Mouse (Mus musculus): ENCODE data around the gene Ppp1r12b. TPM values are rescaled to one million over a fixed set of nuclear protein-coding genes. Genes with fewer than 3 reads are reported as not detected.
A peak's percentile ranks its signal among the peaks of the same experiment; 100 is the strongest.

Gene Ppp1r12b
- total and polyA plus RNA-seq, 2 experiments, result 2.2 to 5.0 TPM

DNA sequence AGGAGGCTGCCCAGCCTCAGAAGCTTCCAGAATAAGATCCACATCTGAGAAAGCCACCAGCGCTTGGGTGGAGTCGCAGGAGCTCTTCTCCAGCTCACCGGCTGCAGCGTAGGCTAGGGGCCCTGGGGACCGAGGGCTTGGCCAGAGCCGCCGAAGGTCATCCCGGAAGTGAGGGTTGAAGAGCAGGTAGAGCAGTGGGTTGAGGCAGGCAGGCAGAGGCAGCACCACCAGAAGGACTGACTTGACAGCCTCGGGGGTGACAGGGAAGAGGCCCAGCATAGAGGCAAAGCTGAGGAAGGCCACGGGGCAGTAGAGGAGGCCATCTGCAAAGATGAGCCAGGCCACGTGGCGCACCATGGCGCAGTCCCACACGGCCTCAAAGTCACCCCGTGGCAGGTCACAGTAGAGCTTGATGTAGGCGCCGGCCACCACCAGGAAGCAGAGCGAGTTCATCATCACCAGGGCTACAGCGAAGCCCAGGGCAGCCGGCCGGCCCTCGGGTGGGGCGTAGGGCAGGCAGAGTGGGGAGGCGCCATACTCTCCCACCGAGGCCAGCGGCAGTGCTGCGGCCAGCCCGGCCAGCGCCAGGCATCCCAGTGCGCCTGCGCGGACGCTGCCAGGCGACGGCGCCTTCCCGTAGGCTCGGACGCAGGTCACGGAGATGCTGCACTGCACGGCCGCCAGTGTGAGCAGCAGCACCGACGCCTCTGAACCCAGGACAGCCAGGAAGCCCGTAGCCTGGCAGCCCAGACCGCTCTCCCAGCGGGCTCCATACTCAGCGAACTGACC, 31.6 kb upstream of the Ppp1r12b start:
- Histone ChIP-seq H3K36me3 (ENCODE audit: control insufficient read depth, insufficient read depth, low read length) (no peaks in the 10 kb centered on the region), H3K4me1 (ENCODE audit: control insufficient read depth, insufficient read depth, low read length) (no peaks in the 10 kb centered on the region), H3K9ac (ENCODE audit: low read depth, low read length) (0 out of 2 replicates have a peak overlapping the region, but pooled peaks have one; percentile 0), H3K79me2 (ENCODE audit: control insufficient read depth, insufficient read depth, low read length) (no peaks in the 10 kb centered on the region), H3K27me3 (ENCODE audit: control insufficient read depth, insufficient read depth, low read length) (peaks cover 9% of the 10 kb centered on the region), H3K4me3 (ENCODE audit: insufficient read depth, low read depth, low read length) (peak overlapping the region; percentile 30; the same call in 1 of the 2 replicates), H3K27ac (replicated peaks; ENCODE audit: insufficient read depth, low read depth, low read length) (no peak overlapping the region)
- 30% methylated on average over 48 of the region's 48 CpGs for WGBS
- no peak for TF ChIP-seq POLR2A (IDR thresholded peaks at IDR 0.05; ENCODE audit: extremely low read depth, insufficient read depth, low read length)
- TF ChIP-seq CTCF (IDR thresholded peaks at IDR 0.05; ENCODE audit: low read depth, low read length), result no peak
- DNase-seq (ENCODE audit: extremely low read depth, low read depth, low spot score), result no peak

DNA sequence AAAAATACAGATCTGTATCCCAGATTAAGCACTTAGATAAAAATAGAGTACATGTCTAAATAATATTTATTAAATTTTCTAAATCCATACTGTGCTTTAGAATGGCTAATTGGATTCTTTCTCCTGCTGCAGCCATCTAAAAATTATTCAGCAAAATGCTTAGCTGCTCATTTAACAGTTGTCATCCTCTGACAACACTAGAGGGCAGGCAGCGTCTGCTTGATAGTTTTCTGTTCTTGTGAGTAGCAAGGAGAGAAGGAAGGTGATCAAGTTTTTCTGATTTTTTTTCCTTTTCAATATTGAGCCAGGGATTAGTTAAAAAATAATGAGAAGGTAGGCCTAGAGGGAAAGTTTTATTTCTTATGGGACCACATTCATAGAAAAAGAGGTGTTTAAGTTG, 17.2 kb upstream of the Ppp1r12b start:
- no peak for TF ChIP-seq POLR2A (IDR thresholded peaks at IDR 0.05; ENCODE audit: extremely low read depth, insufficient read depth, low read length)
- no peak for TF ChIP-seq CTCF (IDR thresholded peaks at IDR 0.05; ENCODE audit: low read depth, low read length)
- no peak for DNase-seq (ENCODE audit: extremely low read depth, low read depth, low spot score)
- WGBS, result 93% methylated on average over 1 of the region's 1 CpGs
- H3K79me2 ChIP-seq (ENCODE audit: control insufficient read depth, insufficient read depth, low read length), result no peaks in the 10 kb centered on the region
- no peaks in the 10 kb centered on the region for H3K27me3 ChIP-seq (ENCODE audit: control insufficient read depth, insufficient read depth, low read length)
- no peak overlapping the region for H3K9ac ChIP-seq (ENCODE audit: low read depth, low read length)
- H3K27ac ChIP-seq (replicated peaks; ENCODE audit: insufficient read depth, low read depth, low read length), result no peak overlapping the region
- H3K4me3 ChIP-seq (ENCODE audit: insufficient read depth, low read depth, low read length), result no peak overlapping the region
- H3K4me1 ChIP-seq (ENCODE audit: control insufficient read depth, insufficient read depth, low read length), result no peaks in the 10 kb centered on the region
- H3K36me3 ChIP-seq (ENCODE audit: control insufficient read depth, insufficient read depth, low read length), result no peaks in the 10 kb centered on the region

DNA sequence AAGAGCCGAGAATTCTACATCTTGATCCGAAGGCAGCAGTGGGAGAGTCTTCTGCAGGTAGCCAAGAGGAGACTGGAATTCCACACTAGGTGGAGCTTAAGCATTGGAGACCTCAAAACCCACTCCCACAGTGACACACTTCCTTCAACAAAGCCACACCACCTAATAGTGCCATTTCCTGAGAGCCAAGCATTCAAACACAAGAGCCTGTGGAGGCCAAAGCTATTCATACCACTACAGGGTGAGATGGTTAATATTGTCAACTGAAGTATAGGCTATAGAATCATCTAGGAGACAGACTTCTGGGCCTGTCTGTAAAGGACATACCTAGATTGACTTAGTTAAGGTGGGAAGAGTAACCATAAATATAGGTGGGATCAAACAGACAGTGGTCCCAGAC, 9.7 kb upstream of the Ppp1r12b start:
- TF ChIP-seq POLR2A (IDR thresholded peaks at IDR 0.05; ENCODE audit: extremely low read depth, insufficient read depth, low read length) (no peak), CTCF (IDR thresholded peaks at IDR 0.05; ENCODE audit: low read depth, low read length) (no peak)
- H3K27me3 ChIP-seq (ENCODE audit: control insufficient read depth, insufficient read depth, low read length), result no peaks in the 10 kb centered on the region
- no peaks in the 10 kb centered on the region for H3K79me2 ChIP-seq (ENCODE audit: control insufficient read depth, insufficient read depth, low read length)
- DNase-seq (ENCODE audit: extremely low read depth, low read depth, low spot score), result no peak
- no peak overlapping the region for H3K4me3 ChIP-seq (ENCODE audit: insufficient read depth, low read depth, low read length)
- H3K27ac ChIP-seq (replicated peaks; ENCODE audit: insufficient read depth, low read depth, low read length), result no peak overlapping the region
- 97% methylated on average over 2 of the region's 2 CpGs for WGBS
- peaks cover 3% of the 10 kb centered on the region; the same call in 1 of the 2 replicates for H3K4me1 ChIP-seq (ENCODE audit: control insufficient read depth, insufficient read depth, low read length)
- H3K9ac ChIP-seq (ENCODE audit: low read depth, low read length), result no peak overlapping the region
- H3K36me3 ChIP-seq (ENCODE audit: control insufficient read depth, insufficient read depth, low read length), result no peaks in the 10 kb centered on the region

DNA sequence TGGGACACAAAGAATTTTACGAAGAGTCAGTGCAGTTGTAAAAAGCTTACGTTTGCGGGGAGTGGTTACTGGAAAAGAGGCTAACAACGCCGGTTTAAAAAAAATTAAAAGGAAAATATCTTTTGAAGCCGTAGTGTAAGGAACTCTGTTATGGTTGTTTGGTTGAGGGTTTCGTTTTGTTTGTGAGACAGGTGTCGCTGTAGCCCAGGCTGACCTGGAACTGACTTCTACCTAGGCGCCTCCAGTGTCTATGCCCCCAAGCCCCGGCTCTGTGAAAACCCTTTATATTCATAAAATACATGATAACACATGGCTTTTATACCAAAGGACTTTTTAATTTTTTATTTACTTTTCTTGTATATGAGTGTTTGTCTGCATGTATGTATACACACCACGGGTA, 7.1 kb upstream of the Ppp1r12b start:
- peaks cover 3% of the 10 kb centered on the region; the same call in 1 of the 2 replicates for H3K4me1 ChIP-seq (ENCODE audit: control insufficient read depth, insufficient read depth, low read length)
- no peak for TF ChIP-seq POLR2A (IDR thresholded peaks at IDR 0.05; ENCODE audit: extremely low read depth, insufficient read depth, low read length)
- peak; percentile 35 for TF ChIP-seq CTCF (IDR thresholded peaks at IDR 0.05; ENCODE audit: low read depth, low read length)
- H3K9ac ChIP-seq (ENCODE audit: low read depth, low read length), result no peak overlapping the region; the same call in 1 of the 2 replicates
- no peaks in the 10 kb centered on the region for H3K36me3 ChIP-seq (ENCODE audit: control insufficient read depth, insufficient read depth, low read length)
- H3K79me2 ChIP-seq (ENCODE audit: control insufficient read depth, insufficient read depth, low read length), result no peaks in the 10 kb centered on the region
- peak; percentile 50 for DNase-seq (ENCODE audit: extremely low read depth, low read depth, low spot score)
- no peak overlapping the region for H3K27ac ChIP-seq (replicated peaks; ENCODE audit: insufficient read depth, low read depth, low read length)
- H3K27me3 ChIP-seq (ENCODE audit: control insufficient read depth, insufficient read depth, low read length), result no peaks in the 10 kb centered on the region
- under 1% methylated on average over 11 of the region's 11 CpGs for WGBS
- peak overlapping the region; percentile 89 for H3K4me3 ChIP-seq (ENCODE audit: insufficient read depth, low read depth, low read length)

DNA sequence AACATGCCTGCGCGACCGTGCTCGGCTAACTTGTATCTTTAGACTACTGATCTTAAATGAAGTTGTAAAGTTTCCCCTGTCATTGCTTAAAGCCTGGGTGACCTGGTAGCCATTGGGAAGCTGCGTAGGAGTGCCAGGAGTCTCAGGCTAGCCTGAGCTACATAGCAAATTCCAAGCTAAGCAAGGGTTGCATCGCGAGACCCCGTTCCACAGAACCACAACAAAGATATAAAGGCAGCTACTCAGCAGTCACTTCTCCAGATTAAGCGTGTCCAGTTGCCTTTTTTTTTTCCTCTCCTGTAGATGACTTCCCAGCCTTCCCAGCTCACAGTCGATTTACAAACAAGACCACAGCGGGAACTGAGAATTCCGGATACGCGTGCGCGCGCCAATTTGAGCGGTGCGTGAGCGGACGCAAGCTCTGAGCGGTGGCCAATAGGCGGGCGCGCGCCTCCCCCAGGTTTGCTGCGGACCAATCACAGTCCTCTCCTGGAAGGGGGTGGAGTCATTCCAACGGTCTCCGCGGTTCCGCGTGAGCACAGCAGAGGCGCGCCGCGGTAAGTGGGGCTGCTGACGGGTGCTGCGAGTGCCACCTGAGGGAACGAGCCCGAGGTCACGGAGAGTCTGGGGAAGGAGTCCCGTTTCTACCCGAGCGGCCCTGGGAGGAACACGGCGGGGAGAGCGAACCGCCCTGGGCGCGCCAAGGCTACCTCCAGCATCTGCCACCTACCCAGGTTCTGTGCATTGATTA, 6.5 kb upstream of the Ppp1r12b start, which contains the start of gene Ube2t:
Gene Ube2t (plus strand): TSS at position 513 of the 751 bp plus-strand sequence.
- Histone ChIP-seq H3K36me3 (ENCODE audit: control insufficient read depth, insufficient read depth, low read length) (no peaks in the 10 kb centered on the region), H3K27me3 (ENCODE audit: control insufficient read depth, insufficient read depth, low read length) (no peaks in the 10 kb centered on the region), H3K79me2 (ENCODE audit: control insufficient read depth, insufficient read depth, low read length) (no peaks in the 10 kb centered on the region), H3K4me3 (ENCODE audit: insufficient read depth, low read depth, low read length) (peak within 1 kb of the TSS; percentile 89), H3K4me1 (ENCODE audit: control insufficient read depth, insufficient read depth, low read length) (peaks cover 3% of the 10 kb centered on the region; the same call in 1 of the 2 replicates), H3K9ac (ENCODE audit: low read depth, low read length) (peak within 1 kb of the TSS; percentile 57), H3K27ac (replicated peaks; ENCODE audit: insufficient read depth, low read depth, low read length) (no peak within 1 kb of the TSS)
- TF ChIP-seq CTCF (IDR thresholded peaks at IDR 0.05; ENCODE audit: low read depth, low read length) (no peak), POLR2A (IDR thresholded peaks at IDR 0.05; ENCODE audit: extremely low read depth, insufficient read depth, low read length) (peak; percentile 45; the same call in 1 of the 2 replicates)
- WGBS, result 2% methylated on average over 50 of the region's 50 CpGs
- DNase-seq (ENCODE audit: extremely low read depth, low read depth, low spot score), result peak; percentile 82

Measured in liver, adult 2 months (tissue).